Mouse (Mus musculus) forebrain, postnatal 0 days (tissue): ENCODE measurements around the gene Kdm7a. TPM values are rescaled to one million over a fixed set of nuclear protein-coding genes. Genes with fewer than 3 reads are reported as not detected.

ENCODE experiments used
- ATAC-seq: fragments of 200-750 bp; cut with Nextera tagmentation; 2 replicates; pipeline ENCODE4 v1.8.0; 2017; ENCODE audit warnings: mild to moderate bottlenecking, moderate library complexity
- DNase-seq: peaks from one replicate; pipeline ENCODE4 v3.0.0-alpha.2; 2015
- H3K27ac ChIP-seq: fragments of 300-500 bp; sonication (generic); 2 replicates; pipeline ENCODE4 v1.5.1; 2014; ENCODE audit warnings: low read depth, mild to moderate bottlenecking, antibody characterized with exemption, low read length, moderate library complexity, mixed read lengths
- H3K27me3 ChIP-seq: fragments of 300-500 bp; sonication (generic); 2 replicates; pipeline ENCODE4 v1.6.1; 2014; ENCODE audit warnings: mild to moderate bottlenecking, low read length, mixed read lengths; ENCODE audit not compliant: insufficient read depth
- H3K36me3 ChIP-seq: fragments of 300-500 bp; sonication (generic); 2 replicates; pipeline ENCODE4 v1.6.1; 2014; ENCODE audit warnings: mild to moderate bottlenecking, moderate library complexity; ENCODE audit not compliant: insufficient read depth
- H3K4me1 ChIP-seq: fragments of 300-500 bp; sonication (generic); 2 replicates; pipeline ENCODE4 v1.6.1; 2014; ENCODE audit warnings: antibody characterized with exemption; ENCODE audit not compliant: insufficient read depth
- H3K4me2 ChIP-seq: fragments of 300-500 bp; sonication (generic); 2 replicates; pipeline ENCODE4 v1.6.1; 2014; ENCODE audit warnings: low read depth, mild to moderate bottlenecking, moderate library complexity
- H3K4me3 ChIP-seq: fragments of 300-500 bp; sonication (generic); 2 replicates; pipeline ENCODE4 v1.5.1; 2014; ENCODE audit warnings: low read depth, low read length, mixed read lengths
- H3K9ac ChIP-seq: fragments of 300-500 bp; sonication (generic); 2 replicates; pipeline ENCODE4 v1.6.1; 2014; ENCODE audit warnings: mild to moderate bottlenecking
- H3K9me3 ChIP-seq: fragments of 300-500 bp; sonication (generic); 2 replicates; pipeline ENCODE4 v1.6.1; 2016; ENCODE audit warnings: low read length
- CTCF ChIP-seq: sonication (generic); IDR thresholded peaks from 2 replicates; pipeline ENCODE4 v1.5.1; 2016; ENCODE audit warnings: antibody characterized with exemption, control low read depth, low read depth
- WGBS: fragments of 180-500 bp; shearing (Covaris S2); extraction: QIAGEN DNeasy Blood & Tissue Kit; methylation state at CpG from one replicate; pipeline ENCODE4 v1.1.7; 2014; 5-methylcytosine and 5-hydroxymethylcytosine counted together
- polyA plus RNA-seq: library from polyadenylated mRNA; unstranded; fragments of >200 nt; fragmentation: Nextera tagmentation; extraction: Ambion mirVana; gene quantifications from 2 replicates; pipeline ENCODE4 v1.2.1, GENCODE M21; 2015
- total RNA-seq: library from RNA; depleted of rRNA; stranded (reverse); fragments of >200 nt; gene quantifications from 2 replicates; pipeline ENCODE4 v1.2.3, GENCODE M21; 2014; rRNA removed

Gene Kdm7a
- 7.0 and 9.8 TPM in 2 replicates for total RNA-seq
- polyA plus RNA-seq: 0.83 and 1.5 TPM in 2 replicates

DNA sequence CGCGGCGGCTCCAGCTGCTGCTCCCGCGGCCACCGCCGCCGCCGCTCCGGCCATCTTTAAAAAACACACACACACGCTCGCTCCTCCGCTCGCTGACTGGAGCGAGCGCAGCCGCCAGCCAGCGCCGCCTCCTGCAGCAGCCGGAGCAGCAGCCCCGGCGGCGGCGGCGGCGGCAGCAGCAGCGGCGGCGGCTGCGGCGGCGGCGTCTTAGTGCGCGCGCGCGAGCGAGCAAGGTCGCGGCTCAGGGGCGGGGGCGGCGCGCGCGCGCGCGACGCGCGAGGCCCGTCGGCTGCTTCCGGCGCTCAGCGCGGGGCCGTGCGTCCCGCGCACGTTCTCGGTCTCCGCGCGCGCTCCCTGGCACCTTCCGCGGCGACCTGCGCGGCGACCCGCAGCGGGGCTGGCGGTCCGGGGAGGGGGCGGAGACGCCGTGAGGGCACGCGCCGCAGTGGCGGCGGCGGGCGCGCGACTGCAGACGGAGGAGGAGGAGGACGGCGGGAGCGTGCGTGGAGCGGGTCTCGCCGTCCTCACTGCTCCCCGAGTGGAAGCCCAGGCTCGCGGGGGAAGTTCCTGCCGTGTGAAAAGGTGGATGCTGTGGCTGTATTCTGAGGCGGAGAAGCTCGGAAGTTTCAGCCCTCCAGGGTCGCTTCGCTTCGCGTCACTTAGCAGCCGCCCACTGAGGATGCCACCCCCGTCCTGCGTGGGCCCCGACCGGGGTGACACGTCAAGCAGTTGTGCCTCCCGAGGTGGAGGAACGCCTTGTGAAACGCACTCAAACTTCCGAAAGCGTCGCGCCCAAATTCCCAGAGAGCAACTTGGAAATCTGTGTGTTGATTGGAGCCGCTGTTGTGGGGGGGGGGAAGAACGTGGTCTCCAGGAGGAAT, at the start of gene Kdm7a:
TSS of gene Kdm7a (minus strand) at position 209 of the 881 bp plus-strand sequence.
- Histone ChIP-seq H3K4me2 (peak within 1 kb of the TSS; percentile 85), H3K27ac (peak within 1 kb of the TSS; percentile 92), H3K36me3 (no peaks in the 10 kb centered on the region), H3K27me3 (no peaks in the 10 kb centered on the region), H3K9ac (peak within 1 kb of the TSS; percentile 87), H3K4me1 (no peaks in the 10 kb centered on the region), H3K9me3 (no peaks in the 10 kb centered on the region), H3K4me3 (peak within 1 kb of the TSS; percentile 98)
- DNase-seq (peak; percentile 94), ATAC-seq (peak; percentile 92)
- peak; percentile 12; the same call in 1 of the 2 replicates for TF ChIP-seq CTCF
- WGBS: under 1% methylated on average over 90 of the region's 124 CpGs

DNA sequence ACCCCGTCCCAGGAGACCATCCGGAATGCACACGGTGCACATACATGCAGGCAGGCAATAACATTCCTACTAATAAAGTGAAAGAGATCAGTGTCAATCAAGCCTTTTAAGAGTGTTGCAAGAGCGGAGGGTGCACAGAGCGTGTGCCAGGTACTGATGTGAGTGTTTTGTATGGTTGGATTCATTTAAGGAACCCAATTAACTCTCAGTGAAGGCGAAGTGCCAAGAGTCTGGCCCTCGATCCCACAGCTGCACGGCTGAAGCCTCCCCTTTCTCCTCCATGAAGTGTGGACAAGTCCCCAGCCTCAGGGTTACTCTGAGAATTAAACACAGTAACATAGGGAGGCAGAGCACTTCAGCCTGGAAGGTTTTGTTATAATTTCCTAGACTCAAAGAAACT, 48.7 kb upstream of the Kdm7a start:
- H3K9ac ChIP-seq: no peak overlapping the region
- no peaks in the 10 kb centered on the region for H3K9me3 ChIP-seq
- H3K27me3 ChIP-seq: no peaks in the 10 kb centered on the region
- H3K4me1 ChIP-seq: 0 out of 2 replicates have a peak, but pooled peaks cover 3% of the 10 kb centered on the region
- no peak overlapping the region for H3K4me3 ChIP-seq
- DNase-seq (no peak), ATAC-seq (no peak)
- H3K27ac ChIP-seq: no peak overlapping the region
- WGBS: 21% methylated on average over 8 of the region's 8 CpGs
- TF ChIP-seq CTCF: no peak
- no peaks in the 10 kb centered on the region for H3K36me3 ChIP-seq
- no peak overlapping the region for H3K4me2 ChIP-seq

DNA sequence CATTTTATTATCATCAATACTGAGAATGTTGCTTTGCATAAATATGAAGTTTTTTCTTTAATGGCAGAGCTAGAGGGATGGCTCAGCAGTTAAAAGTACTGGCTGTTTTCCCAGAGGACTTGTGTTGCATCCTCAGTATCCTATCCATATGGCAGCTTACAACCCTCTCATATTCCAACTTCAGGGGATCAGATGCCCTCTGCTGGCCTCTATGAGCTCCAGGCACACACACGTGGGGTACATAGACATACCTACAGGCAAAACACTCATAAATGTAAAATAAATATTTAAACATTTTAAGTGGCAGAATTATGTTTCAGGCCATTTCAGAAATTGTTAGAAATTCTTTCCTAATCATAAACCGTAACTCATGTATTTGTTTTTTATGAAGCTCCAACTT, 43.5 kb upstream of the Kdm7a start:
- no peak for DNase-seq
- WGBS: 85% methylated on average over 2 of the region's 2 CpGs

DNA sequence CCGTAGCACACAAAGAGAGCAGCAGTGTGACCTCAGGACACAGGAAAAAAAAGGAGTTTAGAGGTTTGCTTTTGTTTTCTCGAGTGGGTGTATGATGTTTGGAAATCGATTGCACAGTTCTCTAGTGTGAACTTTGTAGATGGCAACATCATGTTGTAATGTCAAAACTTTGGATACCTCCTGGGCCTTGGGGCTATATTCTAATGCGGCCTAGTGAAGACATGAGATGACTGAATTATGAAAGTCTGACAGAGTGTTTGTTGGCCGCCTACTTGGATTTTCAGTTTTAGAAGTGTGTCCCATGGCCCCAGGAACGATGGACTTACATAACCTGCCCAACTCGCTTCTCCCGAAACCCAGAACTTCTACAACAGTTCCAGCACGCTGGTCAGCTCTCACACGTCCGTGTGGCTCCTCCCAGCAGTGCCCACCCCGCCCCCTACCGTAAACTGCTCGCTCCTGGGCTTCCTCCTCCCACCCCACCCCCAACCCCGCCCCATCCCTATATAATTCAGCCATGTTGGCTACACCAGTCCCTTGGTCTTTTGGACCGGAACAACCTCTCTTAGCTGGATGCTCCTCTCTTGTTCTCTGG, 42.7 kb upstream of the Kdm7a start:
- no peaks in the 10 kb centered on the region for H3K27me3 ChIP-seq
- no peak for TF ChIP-seq CTCF
- DNase-seq (no peak), ATAC-seq (no peak)
- H3K9me3 ChIP-seq: no peaks in the 10 kb centered on the region
- H3K27ac ChIP-seq: no peak overlapping the region
- no peaks in the 10 kb centered on the region for H3K36me3 ChIP-seq
- no peak overlapping the region for H3K9ac ChIP-seq
- H3K4me3 ChIP-seq: no peak overlapping the region
- 62% methylated on average over 16 of the region's 16 CpGs for WGBS
- H3K4me2 ChIP-seq: no peak overlapping the region
- no peaks in the 10 kb centered on the region for H3K4me1 ChIP-seq

More for the DNA sequence above, 43.5 kb upstream of the Kdm7a start:
- Histone ChIP-seq H3K9me3 (no peaks in the 10 kb centered on the region), H3K9ac (no peak overlapping the region), H3K36me3 (no peaks in the 10 kb centered on the region), H3K4me1 (no peaks in the 10 kb centered on the region), H3K4me2 (no peak overlapping the region), H3K4me3 (no peak overlapping the region), H3K27ac (no peak overlapping the region), H3K27me3 (no peaks in the 10 kb centered on the region)
- no peak for TF ChIP-seq CTCF
- no peak for ATAC-seq

DNA sequence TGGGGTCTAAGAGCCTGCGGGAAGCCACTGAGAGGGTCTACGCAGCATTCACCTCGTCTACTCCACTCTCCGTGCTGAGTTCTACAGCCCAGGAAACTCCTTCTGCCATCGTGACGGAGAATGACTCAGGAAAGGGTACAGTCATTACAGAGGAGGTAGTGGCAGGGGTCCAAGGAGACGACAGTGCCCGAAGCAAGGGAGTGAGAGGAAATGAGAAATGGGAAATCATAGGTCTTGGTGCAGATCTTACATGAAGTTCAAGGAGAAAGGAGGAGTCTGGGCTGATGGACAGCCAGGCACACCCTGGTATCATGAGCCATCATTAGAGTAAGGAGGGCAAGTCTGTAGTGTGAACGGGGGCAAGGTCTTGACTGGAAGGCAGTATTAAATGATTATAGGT, 37.5 kb upstream of the Kdm7a start:
- TF ChIP-seq CTCF: no peak
- no peak overlapping the region for H3K4me2 ChIP-seq
- no peaks in the 10 kb centered on the region for H3K27me3 ChIP-seq
- H3K4me3 ChIP-seq: no peak overlapping the region
- no peak overlapping the region for H3K27ac ChIP-seq
- 66% methylated on average over 9 of the region's 9 CpGs for WGBS
- H3K36me3 ChIP-seq: no peaks in the 10 kb centered on the region
- no peaks in the 10 kb centered on the region for H3K9me3 ChIP-seq
- DNase-seq: no peak
- H3K4me1 ChIP-seq: no peaks in the 10 kb centered on the region
- ATAC-seq: no peak
- H3K9ac ChIP-seq: no peak overlapping the region

DNA sequence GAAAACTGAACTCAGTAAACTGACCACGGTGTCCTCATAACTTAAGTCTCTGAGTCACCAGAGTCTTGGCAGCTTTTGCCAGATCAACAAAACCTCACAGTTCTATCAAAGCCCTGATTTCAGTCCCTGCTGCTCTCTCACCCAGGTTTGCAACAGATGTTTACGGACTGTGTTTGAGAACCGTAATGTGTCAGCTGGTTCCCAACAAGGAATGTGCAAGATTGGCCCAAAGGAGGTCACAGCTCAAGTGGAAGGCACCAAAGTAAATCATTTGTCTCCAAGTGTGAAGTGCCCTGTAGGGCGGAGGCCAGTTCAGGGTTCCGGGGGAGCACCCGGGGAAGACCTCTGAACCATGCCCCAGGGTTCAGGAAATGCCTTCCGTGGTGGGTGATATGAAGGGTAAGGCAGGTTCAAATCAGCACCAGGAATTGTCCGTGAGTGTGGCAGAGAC, 36.9 kb upstream of the Kdm7a start:
- no peaks in the 10 kb centered on the region for H3K36me3 ChIP-seq
- H3K9me3 ChIP-seq: no peaks in the 10 kb centered on the region
- DNase-seq (no peak), ATAC-seq (peak; percentile 36)
- TF ChIP-seq CTCF: no peak
- H3K4me3 ChIP-seq: no peak overlapping the region
- H3K4me1 ChIP-seq: no peaks in the 10 kb centered on the region
- no peak overlapping the region for H3K4me2 ChIP-seq
- 69% methylated on average over 8 of the region's 8 CpGs for WGBS
- no peak overlapping the region; the same call in 1 of the 2 replicates for H3K27ac ChIP-seq
- H3K27me3 ChIP-seq: no peaks in the 10 kb centered on the region
- H3K9ac ChIP-seq: no peak overlapping the region
